Mouse (Mus musculus): ENCODE data around the gene Heatr5b.

DNA sequence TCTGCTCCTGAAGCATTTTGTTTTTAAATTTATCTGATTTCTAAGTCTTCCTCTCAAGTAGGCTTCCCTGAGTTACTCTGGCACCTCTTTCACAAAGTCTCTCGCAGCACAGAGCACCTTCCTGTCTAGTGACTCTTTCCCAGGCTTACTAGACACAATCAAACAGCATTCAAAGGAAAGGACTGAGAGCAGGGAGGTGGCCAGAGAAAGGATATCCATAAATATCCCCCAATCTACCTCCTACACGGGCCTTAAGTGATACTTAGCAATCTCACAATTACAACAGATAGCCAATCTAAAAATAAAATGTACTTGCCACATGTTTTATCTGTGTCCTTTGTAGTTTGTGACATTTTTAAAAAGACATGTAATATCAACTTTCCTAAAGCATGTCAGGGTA is 66.2 kb downstream of the Heatr5b start:
- TF ChIP-seq POLR2A (IDR thresholded peaks at IDR 0.05; ENCODE audit: insufficient read length, low read depth): no peak
- TF ChIP-seq SRF (IDR thresholded peaks at IDR 0.05; ENCODE audit: control insufficient read depth, insufficient read length, low read depth): no peak
- no peak for TF ChIP-seq USF1 (IDR thresholded peaks at IDR 0.05; ENCODE audit: low read depth)
- no peak for TF ChIP-seq MYOD1 (IDR thresholded peaks at IDR 0.05; ENCODE audit: control insufficient read depth in 1 of 3, insufficient read length in 2 of 3, low read depth in 2 of 3)
- TF ChIP-seq POLR2AphosphoS2 (IDR thresholded peaks at IDR 0.05; ENCODE audit: insufficient read length, low read depth): no peak
- TF ChIP-seq E2F4 (IDR thresholded peaks at IDR 0.05; ENCODE audit: insufficient read depth): no peak
- no peak for TF ChIP-seq MAX (IDR thresholded peaks at IDR 0.05; ENCODE audit: low read depth)
- TF ChIP-seq CEBPB (IDR thresholded peaks at IDR 0.05; ENCODE audit: insufficient read depth, poor library complexity, severe bottlenecking): no peak
